Mouse (Mus musculus) spleen, adult 2 months (tissue): Measurements from ENCODE around the gene Adamts17.

Source experiments
- CTCF ChIP-seq: fragments of 200-500 bp; IDR thresholded peaks from 2 replicates; pipeline ENCODE4 v1.5.1; 2011; ENCODE audit warnings: mild to moderate bottlenecking, inconsistent platforms; ENCODE audit not compliant: insufficient read depth, insufficient read length, insufficient replicate concordance; ENCODE audit errors: extremely low read depth
- POLR2A ChIP-seq: fragments of 200-500 bp; IDR thresholded peaks from 2 replicates; pipeline ENCODE4 v1.6.1; 2011; ENCODE audit warnings: low read depth, low read length, inconsistent platforms

DNA sequence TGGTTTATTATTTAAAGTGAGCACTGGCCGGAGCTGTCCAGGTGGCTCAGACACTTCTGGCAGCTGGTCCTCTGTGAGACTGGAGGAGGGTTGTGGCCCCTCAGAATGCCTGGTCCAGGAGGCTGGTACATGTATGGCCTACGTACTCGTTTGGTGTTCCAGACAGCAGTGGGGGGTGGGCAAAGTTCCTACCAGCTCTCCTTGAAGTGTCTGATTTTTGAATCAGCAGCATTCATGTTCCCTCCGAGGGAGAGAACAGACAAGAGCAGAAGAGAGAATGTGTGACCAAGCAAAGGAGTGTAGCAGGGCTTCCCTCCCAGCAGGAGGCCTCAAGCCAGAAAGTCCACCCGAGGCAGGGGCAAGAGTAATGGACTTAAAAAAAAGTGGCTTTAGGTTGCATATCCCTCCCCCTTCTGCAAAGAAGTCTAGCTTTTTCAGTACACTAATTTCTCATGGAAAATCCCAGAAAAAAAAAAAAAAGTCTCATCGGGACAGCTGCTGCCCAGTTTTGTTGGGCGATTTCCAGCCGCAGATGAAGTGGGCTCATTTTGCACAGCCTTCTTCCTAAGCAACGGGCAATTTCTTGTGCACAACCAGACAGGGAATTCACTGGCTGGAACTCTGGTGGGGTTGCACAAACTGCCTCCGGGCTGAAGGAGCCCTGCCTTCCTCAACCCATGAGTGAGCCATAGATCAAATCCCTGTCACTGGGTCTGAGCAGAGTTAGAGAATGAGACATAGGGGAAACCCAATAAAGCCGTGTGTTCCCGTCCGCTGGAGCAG is 28.4 kb downstream of the Adamts17 start:
- TF ChIP-seq CTCF (no peak), POLR2A (no peak)
